In genomic region chr1:23721036-23721435, GRCm38 (mm10) we compare ENCODE assay signal across 19 mouse cellular contexts. TPM values are rescaled to one million over a fixed set of nuclear protein-coding genes. Genes with fewer than 3 reads are reported as not detected.
"Had no signal": no experiment of that assay in that cellular context is flagged by ENCODE, and none has a peak within 500 bp of the region (broad histone marks: within the 10 kb centered on the region; RNA-seq: fewer than 3 reads in every experiment).

No protein-coding gene starts in this region.

- DNase-seq: kidney, adult 9 months; kidney, postnatal 36 days; lung, adult 2 months; right cerebral cortex, postnatal 14 days; thymus, postnatal 14 days had no signal

- H3K4me2 ChIP-seq: limb, embryonic 12.5 days; midbrain, embryonic 11.5 days; midbrain, embryonic 15.5 days; neural tube, embryonic 13.5 days had no signal

- H3K36me3 ChIP-seq: limb, embryonic 12.5 days; midbrain, embryonic 15.5 days; neural tube, embryonic 13.5 days had no signal

- H3K9ac ChIP-seq: limb, embryonic 12.5 days; liver, embryonic 14.5 days; midbrain, embryonic 15.5 days; neural tube, embryonic 13.5 days had no signal

- H3K4me1 ChIP-seq: limb, embryonic 12.5 days; megakaryocyte, embryonic 14.5 days had no signal

- H3K4me3 ChIP-seq: left cerebral cortex, adult 2 months; limb, embryonic 12.5 days; megakaryocyte, embryonic 14.5 days; midbrain, embryonic 15.5 days; neural tube, embryonic 13.5 days had no signal

- ATAC-seq: inflammation-experienced regulatory T-cells, adult 6 months; intestine, postnatal 0 days; lung, postnatal 0 days; midbrain, embryonic 15.5 days had no signal

- H3K27ac ChIP-seq: kidney, postnatal 0 days; left cerebral cortex, adult 2 months; limb, embryonic 12.5 days; liver, embryonic 14.5 days; macrophage; midbrain, embryonic 15.5 days; neural tube, embryonic 13.5 days; stomach, postnatal 0 days had no signal

- H3K9me3 ChIP-seq: midbrain, embryonic 15.5 days; neural tube, embryonic 13.5 days had no signal

- H3K27me3 ChIP-seq: limb, embryonic 12.5 days; megakaryocyte, embryonic 14.5 days; midbrain, embryonic 15.5 days; neural tube, embryonic 13.5 days had no signal

RNA-seq across cellular contexts. Expression of gene B3gat2, which starts 40.5 kb away (rescaled TPM):
- polyA plus RNA-seq: liver, adult 2 months had no signal
